Mouse (Mus musculus) C2C12 (cell line): ENCODE data around the gene Mcub. TPM values are rescaled to one million over a fixed set of nuclear protein-coding genes. Genes with fewer than 3 reads are reported as not detected.

Experiments used
- H3K27me3 ChIP-seq: one replicate; pipeline ENCODE4 v1.6.1; 2011; ENCODE audit not compliant: control insufficient read depth, insufficient read depth, insufficient read length
- H3K36me3 ChIP-seq: one replicate; pipeline ENCODE4 v1.6.1; 2011; ENCODE audit not compliant: control insufficient read depth, insufficient read depth
- H3K4me3 ChIP-seq: one replicate; pipeline ENCODE4 v1.5.1; 2011; ENCODE audit warnings: mild to moderate bottlenecking, control low read depth; ENCODE audit not compliant: poor library complexity, insufficient read depth, severe bottlenecking
- H3K79me2 ChIP-seq: one replicate; pipeline ENCODE4 v1.6.1; 2011; ENCODE audit not compliant: control insufficient read depth, insufficient read depth
- H3K79me3 ChIP-seq: one replicate; pipeline ENCODE4 v1.6.1; 2011; ENCODE audit warnings: low read depth, control low read depth
- H3ac ChIP-seq: one replicate; pipeline ENCODE3; 2011; ENCODE audit warnings: low read depth; ENCODE audit not compliant: control insufficient read depth, insufficient read length
- CEBPB ChIP-seq: IDR thresholded peaks from one replicate; pipeline ENCODE4 v1.6.1; 2011; ENCODE audit warnings: low read depth, mild to moderate bottlenecking, control low read depth, moderate library complexity
- CTCF ChIP-seq: IDR thresholded peaks from one replicate; pipeline ENCODE4 v1.5.1; 2011; ENCODE audit not compliant: control insufficient read depth, insufficient read depth, insufficient read length
- FOSL1 ChIP-seq: IDR thresholded peaks from one replicate; pipeline ENCODE4 v1.8.0; 2011; ENCODE audit warnings: mild to moderate bottlenecking, low read length; ENCODE audit not compliant: poor library complexity, insufficient read depth, severe bottlenecking
- MAX ChIP-seq: IDR thresholded peaks from one replicate; pipeline ENCODE4 v1.6.1; 2011; ENCODE audit warnings: mild to moderate bottlenecking, control low read depth
- MYOD1 ChIP-seq: IDR thresholded peaks from one replicate; pipeline ENCODE4 v1.6.1; 2011; ENCODE audit warnings: low read depth; ENCODE audit not compliant: control insufficient read depth, insufficient read length
- MYOG ChIP-seq: IDR thresholded peaks from one replicate; pipeline ENCODE4 v1.6.1; 2011; ENCODE audit not compliant: control insufficient read depth, insufficient read length; ENCODE audit errors: extremely low read depth
- USF1 ChIP-seq: IDR thresholded peaks from one replicate; pipeline ENCODE4 v1.6.1; 2011; ENCODE audit warnings: low read depth, mild to moderate bottlenecking, control low read depth, moderate library complexity
- polyA plus RNA-seq: library from polyadenylated mRNA; unstranded; fragments of >200 nt; fragmentation: generic; extraction: Trizol; gene quantifications from one replicate; pipeline ENCODE4 v1.2.1, GENCODE M21; 2012; ENCODE audit warnings: missing spikeins

Mcub gene
- polyA plus RNA-seq, 1 experiment: 11.0 TPM

GRCm38 (mm10) chr3:129981756-129982155 is 11.8 kb upstream of the Mcub start:
- TF ChIP-seq FOSL1 (no peak), MYOD1 (no peak), MYOG (no peak), CEBPB (no peak), MAX (no peak)
- no peaks in the 10 kb centered on the region for H3K79me2 ChIP-seq
- no peak overlapping the region for H3ac ChIP-seq
- H3K79me3 ChIP-seq: no peaks in the 10 kb centered on the region
- H3K36me3 ChIP-seq: peaks cover 35% of the 10 kb centered on the region
- no peaks in the 10 kb centered on the region for H3K27me3 ChIP-seq
- H3K4me3 ChIP-seq: no peak overlapping the region

GRCm38 (mm10) chr3:129979510-129979909 is 9.5 kb upstream of the Mcub start:
- Histone ChIP-seq H3K36me3 (peaks cover 26% of the 10 kb centered on the region), H3K79me3 (no peaks in the 10 kb centered on the region), H3K4me3 (no peak overlapping the region), H3ac (no peak overlapping the region), H3K79me2 (no peaks in the 10 kb centered on the region), H3K27me3 (no peaks in the 10 kb centered on the region)
- no peak for TF ChIP-seq CTCF
- TF ChIP-seq CEBPB: no peak
- no peak for TF ChIP-seq MYOG
- TF ChIP-seq MYOD1: no peak
- TF ChIP-seq USF1: no peak
- TF ChIP-seq MAX: no peak
- no peak for TF ChIP-seq FOSL1

- H3K36me3 ChIP-seq: peaks cover 20% of the 10 kb centered on the region
- no peak overlapping the region for H3K4me3 ChIP-seq
- H3K79me2 ChIP-seq: no peaks in the 10 kb centered on the region
- no peaks in the 10 kb centered on the region for H3K27me3 ChIP-seq
- H3K79me3 ChIP-seq: no peaks in the 10 kb centered on the region
- no peak overlapping the region for H3ac ChIP-seq
- no peak for TF ChIP-seq FOSL1
- TF ChIP-seq MYOG: no peak
- TF ChIP-seq MAX: no peak
- no peak for TF ChIP-seq MYOD1
- TF ChIP-seq USF1: no peak
- no peak for TF ChIP-seq CEBPB
- TF ChIP-seq CTCF: no peak
These were observed 8.7 kb upstream of the Mcub start for GRCm38 (mm10) chr3:129978716-129979115.

- H3K4me3 ChIP-seq: no peak overlapping the region
- H3K79me2 ChIP-seq: no peaks in the 10 kb centered on the region
- H3ac ChIP-seq: no peak overlapping the region
- H3K36me3 ChIP-seq: no peaks in the 10 kb centered on the region
- H3K27me3 ChIP-seq: no peaks in the 10 kb centered on the region
- H3K79me3 ChIP-seq: no peaks in the 10 kb centered on the region
- TF ChIP-seq MYOD1 (no peak), FOSL1 (no peak), MAX (no peak), CTCF (no peak), CEBPB (no peak), USF1 (no peak), MYOG (no peak)
These were observed 6.3 kb upstream of the Mcub start for GRCm38 (mm10) chr3:129976317-129976716.

- H3K79me2 ChIP-seq: no peaks in the 10 kb centered on the region
- no peak overlapping the region for H3K4me3 ChIP-seq
- H3K27me3 ChIP-seq: no peaks in the 10 kb centered on the region
- H3ac ChIP-seq: no peak overlapping the region
- H3K36me3 ChIP-seq: no peaks in the 10 kb centered on the region
- TF ChIP-seq MYOD1 (no peak), FOSL1 (no peak), MAX (no peak), USF1 (no peak), MYOG (no peak), CEBPB (no peak), CTCF (no peak)
- no peaks in the 10 kb centered on the region for H3K79me3 ChIP-seq
These were observed 816 bp upstream of the Mcub start for GRCm38 (mm10) chr3:129970529-129971515.
